ENCODE assay signal across 8 mouse cellular contexts in genomic region chr4:129059922-129060321, GRCm38 (mm10). TPM values are rescaled to one million over a fixed set of nuclear protein-coding genes. Genes with fewer than 3 reads are reported as not detected.
DNase-seq lines count a peak whose midpoint lies in the region; ATAC-seq and TF ChIP-seq lines count a peak whose summit lies in the region.

No protein-coding gene starts in this region.

- TF ChIP-seq CTCF in lung, embryonic 14.5 days (IDR thresholded peaks at IDR 0.05; ENCODE audit: low read depth) = no peak

- no peaks in the 10 kb centered on the region for H3K9me3 ChIP-seq in lung, embryonic 14.5 days (ENCODE audit: low read depth, low read length)
- H3K9me3 ChIP-seq in embryonic facial prominence, embryonic 14.5 days (ENCODE audit: control insufficient read depth, low read length) = no peaks in the 10 kb centered on the region
- no peaks in the 10 kb centered on the region for H3K9me3 ChIP-seq in limb, embryonic 12.5 days
- H3K9me3 ChIP-seq in neural tube, embryonic 14.5 days (ENCODE audit: control insufficient read depth, low read length) = no peaks in the 10 kb centered on the region

- no peak overlapping the region for H3K9ac ChIP-seq in lung, embryonic 14.5 days
- 0 out of 2 replicates have a peak overlapping the region, but pooled peaks have one; percentile 90 for H3K9ac ChIP-seq in embryonic facial prominence, embryonic 14.5 days (ENCODE audit: low read depth, low read length)
- 0 out of 2 replicates have a peak overlapping the region, but pooled peaks have one; percentile 24 for H3K9ac ChIP-seq in limb, embryonic 12.5 days (replicated peaks)
- no peak overlapping the region for H3K9ac ChIP-seq in neural tube, embryonic 14.5 days (replicated peaks; ENCODE audit: low read depth, low read length)

- no peak for ATAC-seq in lung, embryonic 14.5 days (ENCODE audit: insufficient read depth)
- no peak for ATAC-seq in embryonic facial prominence, embryonic 14.5 days (ENCODE audit: low read depth)
- ATAC-seq in limb, embryonic 12.5 days (ENCODE audit: insufficient number of reproducible peaks, insufficient read depth, low FRiP score, low TSS enrichment, low read depth) = no peak
- ATAC-seq in neural tube, embryonic 14.5 days (ENCODE audit: low read depth) = no peak

- peak overlapping the region; percentile 100 for H3K4me2 ChIP-seq in lung, embryonic 14.5 days
- H3K4me2 ChIP-seq in embryonic facial prominence, embryonic 14.5 days (ENCODE audit: low read depth, low read length) = peak overlapping the region; percentile 94
- peak overlapping the region; percentile 100 for H3K4me2 ChIP-seq in limb, embryonic 12.5 days
- peak overlapping the region; percentile 68 for H3K4me2 ChIP-seq in neural tube, embryonic 14.5 days (ENCODE audit: low read depth, low read length)

- DNase-seq in lung, embryonic 14.5 days = no peak
- no peak for DNase-seq in lung, postnatal 4 days
- no peak for DNase-seq in embryonic facial prominence, embryonic 14.5 days (ENCODE audit: low spot score)
- no peak for DNase-seq in gastrocnemius, adult 18-20 months (ENCODE audit: low spot score)
- no peak for DNase-seq in left cerebral cortex, postnatal 10 days (ENCODE audit: extremely low spot score in 1 of 2, low spot score in 2 of 2)
- DNase-seq in cerebellum, adult 11-12 months = no peak

- H3K4me3 ChIP-seq in lung, embryonic 14.5 days (ENCODE audit: low read depth, low read length) = peak overlapping the region; percentile 86; the same call in 1 of the 2 replicates
- peak overlapping the region; percentile 87 for H3K4me3 ChIP-seq in embryonic facial prominence, embryonic 14.5 days (ENCODE audit: low read depth, low read length)
- H3K4me3 ChIP-seq in limb, embryonic 12.5 days (replicated peaks) = peak overlapping the region; percentile 97
- peak overlapping the region; percentile 90 for H3K4me3 ChIP-seq in neural tube, embryonic 14.5 days (ENCODE audit: low read depth, low read length)

- H3K27ac ChIP-seq in lung, embryonic 14.5 days (ENCODE audit: low read depth) = no peak overlapping the region
- H3K27ac ChIP-seq in embryonic facial prominence, embryonic 14.5 days (replicated peaks; ENCODE audit: low read depth, low read length) = no peak overlapping the region
- H3K27ac ChIP-seq in limb, embryonic 12.5 days = no peak overlapping the region
- no peak overlapping the region for H3K27ac ChIP-seq in neural tube, embryonic 14.5 days (ENCODE audit: low read depth, low read length)

- no peaks in the 10 kb centered on the region for H3K27me3 ChIP-seq in lung, embryonic 14.5 days (ENCODE audit: insufficient read depth, low read length)
- H3K27me3 ChIP-seq in embryonic facial prominence, embryonic 14.5 days (replicated peaks; ENCODE audit: control insufficient read depth, insufficient read depth, low read length) = no peaks in the 10 kb centered on the region
- H3K27me3 ChIP-seq in limb, embryonic 12.5 days = no peaks in the 10 kb centered on the region
- H3K27me3 ChIP-seq in neural tube, embryonic 14.5 days (ENCODE audit: control insufficient read depth, insufficient read depth, low read length) = no peaks in the 10 kb centered on the region

- peaks cover 5% of the 10 kb centered on the region; the same call in 1 of the 2 replicates for H3K4me1 ChIP-seq in lung, embryonic 14.5 days (ENCODE audit: insufficient read depth)
- H3K4me1 ChIP-seq in embryonic facial prominence, embryonic 14.5 days (ENCODE audit: control insufficient read depth, insufficient read depth, low read length) = peaks cover 10% of the 10 kb centered on the region
- peaks cover 9% of the 10 kb centered on the region for H3K4me1 ChIP-seq in limb, embryonic 12.5 days (replicated peaks)
- H3K4me1 ChIP-seq in neural tube, embryonic 14.5 days (ENCODE audit: control insufficient read depth, insufficient read depth, low read length) = peaks cover 13% of the 10 kb centered on the region

- WGBS in lung, embryonic 14.5 days = 34% methylated on average over 4 of the region's 4 CpGs
- 45% methylated on average over 4 of the region's 4 CpGs for WGBS in embryonic facial prominence, embryonic 14.5 days
- WGBS in limb, embryonic 12.5 days = 42% methylated on average over 4 of the region's 4 CpGs
- 65% methylated on average over 4 of the region's 4 CpGs for WGBS in neural tube, embryonic 14.5 days

- intact Hi-C loops in left cerebral cortex, postnatal 10 days (cut with DNase I) = no loop called here

- no peaks in the 10 kb centered on the region for H3K36me3 ChIP-seq in lung, embryonic 14.5 days (ENCODE audit: insufficient read depth)
- no peaks in the 10 kb centered on the region for H3K36me3 ChIP-seq in embryonic facial prominence, embryonic 14.5 days (ENCODE audit: control insufficient read depth, insufficient read depth, low read length)
- no peaks in the 10 kb centered on the region for H3K36me3 ChIP-seq in limb, embryonic 12.5 days
- no peaks in the 10 kb centered on the region for H3K36me3 ChIP-seq in neural tube, embryonic 14.5 days (ENCODE audit: control insufficient read depth, insufficient read depth, low read length)

RNA-seq across cellular contexts. Expression of gene Rnf19b, which starts 1.9 kb away (rescaled TPM):
- 7.9 and 8.5 TPM in 2 replicates for polyA plus RNA-seq in lung, embryonic 14.5 days (2014; fragmentation: Nextera tagmentation; extraction: Ambion mirVana)
- 9.7 and 11.3 TPM in 2 replicates for polyA plus RNA-seq in embryonic facial prominence, embryonic 14.5 days (2014; fragmentation: Nextera tagmentation; extraction: Ambion mirVana)
- polyA plus RNA-seq in limb, embryonic 12.5 days (2016; fragmentation: Nextera tagmentation; extraction: Ambion mirVana) = 10.8 and 11.9 TPM in 2 replicates
- polyA plus RNA-seq in neural tube, embryonic 14.5 days (2014; fragmentation: Nextera tagmentation; extraction: Ambion mirVana) = 36.3 and 37.3 TPM in 2 replicates
- total RNA-seq in gastrocnemius, adult 18-20 months (2021) = 10 to 100 TPM; 23.3 to 24.4 TPM
- total RNA-seq in left cerebral cortex, postnatal 10 days (2021) = 10 to 100 TPM; 71.6 to 85.4 TPM

RNA-seq across cellular contexts. Expression of gene Tmem54, which starts 45.4 kb away (rescaled TPM):
- 11.9 and 13.1 TPM in 2 replicates for polyA plus RNA-seq in lung, embryonic 14.5 days (2014; fragmentation: Nextera tagmentation; extraction: Ambion mirVana)
- polyA plus RNA-seq in embryonic facial prominence, embryonic 14.5 days (2014; fragmentation: Nextera tagmentation; extraction: Ambion mirVana) = 6.9 and 8.4 TPM in 2 replicates
- 4.2 and 4.3 TPM in 2 replicates for polyA plus RNA-seq in limb, embryonic 12.5 days (2016; fragmentation: Nextera tagmentation; extraction: Ambion mirVana)
- polyA plus RNA-seq in neural tube, embryonic 14.5 days (2014; fragmentation: Nextera tagmentation; extraction: Ambion mirVana) = 0.32 TPM in 1 of 2 replicates, not detected in the other
- not detected for total RNA-seq in gastrocnemius, adult 18-20 months (2021)
- total RNA-seq in left cerebral cortex, postnatal 10 days (2021) = not detected

Comparison
In these comparisons a context has a peak if more than half of its experiments do, and no peak if none do; other contexts are left out.
1. H3K9ac ChIP-seq: peak in embryonic facial prominence, embryonic 14.5 days (single experiment) and limb, embryonic 12.5 days (single experiment); none in lung, embryonic 14.5 days (single experiment) and neural tube, embryonic 14.5 days (single experiment).
2. Peak in every context shown above with its lines, with median percentiles within 50 percentile points of each other: H3K4me2 ChIP-seq and H3K4me3 ChIP-seq.